Mouse (Mus musculus) liver, embryonic 15.5 days (tissue): Measurements from ENCODE around the gene Nufip2. TPM values are rescaled to one million over a fixed set of nuclear protein-coding genes. Genes with fewer than 3 reads are reported as not detected.

Experiments
- ATAC-seq: fragments of 200-750 bp; cut with Nextera tagmentation; 2 replicates; pipeline ENCODE4 v1.8.0; 2017; ENCODE audit warnings: moderate number of reproducible peaks, mild to moderate bottlenecking, moderate library complexity; ENCODE audit not compliant: insufficient read depth
- H3K27ac ChIP-seq: fragments of 300-500 bp; sonication (generic); replicated peaks from 2 replicates; pipeline ENCODE4 v1.5.1; 2015; ENCODE audit warnings: mild to moderate bottlenecking, inconsistent platforms
- H3K27me3 ChIP-seq: fragments of 300-500 bp; sonication (generic); 2 replicates; pipeline ENCODE4 v1.6.1; 2015; ENCODE audit warnings: mild to moderate bottlenecking, inconsistent platforms
- H3K36me3 ChIP-seq: fragments of 300-500 bp; sonication (generic); replicated peaks from 2 replicates; pipeline ENCODE4 v1.6.1; 2015; ENCODE audit warnings: moderate library complexity, mild to moderate bottlenecking, inconsistent platforms
- H3K4me1 ChIP-seq: fragments of 300-500 bp; sonication (generic); replicated peaks from 2 replicates; pipeline ENCODE4 v1.6.1; 2015; ENCODE audit warnings: inconsistent platforms
- H3K4me2 ChIP-seq: fragments of 300-500 bp; sonication (generic); 2 replicates; pipeline ENCODE4 v1.6.1; 2015; ENCODE audit warnings: moderate library complexity, mild to moderate bottlenecking, inconsistent platforms
- H3K4me3 ChIP-seq: fragments of 300-500 bp; sonication (generic); replicated peaks from 2 replicates; pipeline ENCODE4 v1.5.1; 2015; ENCODE audit warnings: mild to moderate bottlenecking, inconsistent platforms
- H3K9ac ChIP-seq: fragments of 300-500 bp; sonication (generic); 2 replicates; pipeline ENCODE4 v1.6.1; 2015; ENCODE audit warnings: moderate library complexity, mild to moderate bottlenecking, inconsistent platforms
- H3K9me3 ChIP-seq: fragments of 300-500 bp; sonication (generic); replicated peaks from 2 replicates; pipeline ENCODE4 v1.6.1; 2016; ENCODE audit warnings: inconsistent platforms
- WGBS: fragments of 180-500 bp; shearing (Covaris S2); methylation state at CpG from one replicate; pipeline ENCODE4 v1.1.7; 2015; ENCODE audit warnings: mixed read lengths; ENCODE audit not compliant: insufficient replicate concordance; 5-methylcytosine and 5-hydroxymethylcytosine counted together
- polyA plus RNA-seq: library from polyadenylated mRNA; unstranded; fragments of >200 nt; fragmentation: Nextera tagmentation; extraction: Ambion mirVana; gene quantifications from 2 replicates; pipeline ENCODE4 v1.2.1, GENCODE M21; 2015

Gene Nufip2
- polyA plus RNA-seq, 1 experiment from 2014 or later = 1.6 TPM

DNA sequence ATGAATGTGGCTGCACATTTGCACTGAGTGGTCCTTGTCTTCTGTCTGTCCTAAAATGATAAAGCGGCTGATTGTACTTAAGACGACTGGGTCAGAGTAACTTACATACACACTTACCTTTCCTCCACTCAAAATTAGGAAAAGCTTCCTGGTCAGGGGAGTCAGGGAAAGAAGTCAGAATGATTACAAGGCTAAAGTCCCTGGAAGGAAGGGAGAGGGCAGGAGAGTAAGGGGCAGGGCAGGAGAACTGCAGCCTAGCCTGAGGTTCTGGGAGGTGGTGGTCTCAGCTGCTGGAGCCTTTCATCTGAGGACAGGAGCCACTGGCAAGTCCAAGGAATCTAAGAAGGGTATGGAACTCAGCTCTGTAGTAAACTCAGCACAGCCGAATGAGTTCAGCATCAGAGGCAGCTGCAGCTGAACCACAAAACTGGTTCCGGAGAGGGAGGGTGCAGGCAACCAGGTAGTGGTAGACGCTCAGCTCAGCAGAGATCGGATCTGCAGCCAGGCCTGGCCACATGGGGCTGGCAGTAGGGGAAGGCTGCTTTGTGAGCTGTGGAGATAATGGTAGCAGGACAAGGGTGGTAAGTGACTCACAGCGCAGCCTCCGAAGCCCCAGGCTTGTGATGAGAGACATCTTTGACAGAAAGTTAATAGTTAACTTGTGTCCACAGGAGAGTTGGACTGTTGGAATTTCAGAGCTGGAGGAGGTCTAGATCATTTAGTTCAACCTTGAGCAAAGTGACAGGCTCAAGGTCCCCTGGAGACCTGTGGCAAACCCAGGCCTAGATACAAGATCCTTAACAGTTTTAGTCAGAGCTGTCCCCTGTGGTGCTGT, 86.1 kb downstream of the Nufip2 start:
- Histone ChIP-seq H3K27me3 (no peaks in the 10 kb centered on the region), H3K4me3 (peak overlapping the region; percentile 7; the same call in 1 of the 2 replicates), H3K9ac (peak overlapping the region; percentile 16; the same call in 1 of the 2 replicates), H3K27ac (peak overlapping the region; percentile 82), H3K36me3 (peaks cover 5% of the 10 kb centered on the region), H3K9me3 (no peaks in the 10 kb centered on the region), H3K4me2 (peak overlapping the region; percentile 53), H3K4me1 (peaks cover 79% of the 10 kb centered on the region)
- peak; percentile 83 for ATAC-seq
- WGBS = 12% methylated on average over 8 of the region's 8 CpGs

GRCm38 (mm10) chr11:77775701-77776400, 89.9 kb downstream of the Nufip2 start:
- Histone ChIP-seq H3K4me3 (no peak overlapping the region), H3K9me3 (no peaks in the 10 kb centered on the region), H3K27me3 (no peaks in the 10 kb centered on the region), H3K36me3 (peaks cover 34% of the 10 kb centered on the region), H3K9ac (no peak overlapping the region), H3K4me1 (peaks cover 70% of the 10 kb centered on the region), H3K4me2 (no peak overlapping the region), H3K27ac (0 out of 2 replicates have a peak overlapping the region, but pooled peaks have one; percentile 14)
- no peak for ATAC-seq
- WGBS = 30% methylated on average over 9 of the region's 9 CpGs

GRCm38 (mm10) chr11:77777436-77777835, 91.5 kb downstream of the Nufip2 start:
- Histone ChIP-seq H3K4me3 (no peak overlapping the region), H3K36me3 (peaks cover 42% of the 10 kb centered on the region), H3K9ac (no peak overlapping the region), H3K9me3 (no peaks in the 10 kb centered on the region), H3K27ac (no peak overlapping the region), H3K4me1 (peaks cover 70% of the 10 kb centered on the region), H3K27me3 (no peaks in the 10 kb centered on the region), H3K4me2 (no peak overlapping the region)
- no peak for ATAC-seq
- 88% methylated on average over 17 of the region's 17 CpGs for WGBS

DNA sequence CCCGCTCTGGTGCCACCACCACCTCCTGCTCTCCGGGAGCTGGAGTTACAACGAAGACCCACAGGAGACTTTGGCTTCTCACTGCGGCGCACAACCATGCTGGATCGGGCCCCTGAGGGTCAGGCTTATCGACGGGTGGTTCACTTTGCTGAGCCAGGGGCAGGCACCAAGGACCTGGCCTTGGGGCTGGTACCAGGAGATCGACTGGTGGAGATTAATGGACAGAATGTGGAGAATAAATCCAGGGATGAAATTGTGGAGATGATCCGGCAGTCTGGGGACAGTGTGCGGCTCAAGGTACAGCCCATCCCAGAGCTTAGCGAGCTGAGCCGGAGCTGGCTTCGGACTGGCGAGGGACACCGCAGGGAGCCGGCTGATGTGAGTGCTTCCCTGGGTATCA, 92.0 kb downstream of the Nufip2 start:
- peaks cover 70% of the 10 kb centered on the region for H3K4me1 ChIP-seq
- no peak overlapping the region for H3K4me3 ChIP-seq
- H3K27me3 ChIP-seq = no peaks in the 10 kb centered on the region
- no peak overlapping the region for H3K9ac ChIP-seq
- H3K9me3 ChIP-seq = no peaks in the 10 kb centered on the region
- no peak for ATAC-seq
- H3K4me2 ChIP-seq = no peak overlapping the region
- WGBS = 88% methylated on average over 17 of the region's 17 CpGs
- H3K36me3 ChIP-seq = peaks cover 42% of the 10 kb centered on the region
- no peak overlapping the region for H3K27ac ChIP-seq

DNA sequence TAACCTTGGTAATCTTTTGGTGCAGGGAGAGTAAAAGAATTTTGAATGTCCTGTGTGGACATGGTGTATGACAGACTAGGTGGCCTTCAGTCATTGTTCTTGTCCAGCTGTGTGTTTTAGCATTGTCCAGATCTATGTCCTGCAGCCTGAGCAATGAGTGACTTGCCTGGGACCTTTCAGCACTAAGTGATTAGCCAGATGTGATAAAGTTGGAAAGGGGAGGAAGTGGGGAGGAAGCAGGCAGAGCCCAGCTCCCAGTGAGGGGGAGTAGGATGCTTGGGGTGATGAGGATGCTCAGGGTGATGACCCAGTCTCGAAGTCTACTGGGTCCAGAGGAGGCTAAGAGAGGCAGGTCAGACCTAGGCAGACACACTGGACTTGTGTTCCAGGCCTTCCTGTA, 93.3 kb downstream of the Nufip2 start:
- 67% methylated on average over 1 of the region's 1 CpGs for WGBS
- peaks cover 42% of the 10 kb centered on the region for H3K36me3 ChIP-seq
- no peaks in the 10 kb centered on the region for H3K27me3 ChIP-seq
- H3K9ac ChIP-seq = no peak overlapping the region
- H3K9me3 ChIP-seq = no peaks in the 10 kb centered on the region
- H3K27ac ChIP-seq = no peak overlapping the region
- peaks cover 72% of the 10 kb centered on the region for H3K4me1 ChIP-seq
- ATAC-seq = no peak
- H3K4me2 ChIP-seq = no peak overlapping the region
- H3K4me3 ChIP-seq = no peak overlapping the region

GRCm38 (mm10) chr11:77781088-77781487, 95.1 kb downstream of the Nufip2 start:
- H3K4me2 ChIP-seq = no peak overlapping the region

GRCm38 (mm10) chr11:77782104-77782815, 96.3 kb downstream of the Nufip2 start:
- Histone ChIP-seq H3K9ac (no peak overlapping the region), H3K27ac (peak overlapping the region; percentile 91), H3K36me3 (peaks cover 36% of the 10 kb centered on the region), H3K9me3 (no peaks in the 10 kb centered on the region), H3K4me3 (no peak overlapping the region), H3K27me3 (no peaks in the 10 kb centered on the region), H3K4me1 (peaks cover 87% of the 10 kb centered on the region), H3K4me2 (no peak overlapping the region)
- 71% methylated on average over 7 of the region's 7 CpGs for WGBS
- ATAC-seq = no peak

More at GRCm38 (mm10) chr11:77781088-77781487, 95.1 kb downstream of the Nufip2 start:
- H3K36me3 ChIP-seq = peaks cover 42% of the 10 kb centered on the region
- peaks cover 78% of the 10 kb centered on the region for H3K4me1 ChIP-seq
- no peak for ATAC-seq
- no peak overlapping the region for H3K9ac ChIP-seq
- peak overlapping the region; percentile 54; the same call in 1 of the 2 replicates for H3K27ac ChIP-seq
- WGBS = 72% methylated on average over 7 of the region's 7 CpGs
- no peak overlapping the region for H3K4me3 ChIP-seq
- no peaks in the 10 kb centered on the region for H3K27me3 ChIP-seq
- H3K9me3 ChIP-seq = no peaks in the 10 kb centered on the region

- peak; percentile 8; the same call in 1 of the 2 replicates for ATAC-seq
- Histone ChIP-seq H3K9me3 (no peaks in the 10 kb centered on the region), H3K4me2 (peak overlapping the region; percentile 83)
Observed at GRCm38 (mm10) chr11:77783211-77783746, 97.3 kb downstream of the Nufip2 start.

DNA sequence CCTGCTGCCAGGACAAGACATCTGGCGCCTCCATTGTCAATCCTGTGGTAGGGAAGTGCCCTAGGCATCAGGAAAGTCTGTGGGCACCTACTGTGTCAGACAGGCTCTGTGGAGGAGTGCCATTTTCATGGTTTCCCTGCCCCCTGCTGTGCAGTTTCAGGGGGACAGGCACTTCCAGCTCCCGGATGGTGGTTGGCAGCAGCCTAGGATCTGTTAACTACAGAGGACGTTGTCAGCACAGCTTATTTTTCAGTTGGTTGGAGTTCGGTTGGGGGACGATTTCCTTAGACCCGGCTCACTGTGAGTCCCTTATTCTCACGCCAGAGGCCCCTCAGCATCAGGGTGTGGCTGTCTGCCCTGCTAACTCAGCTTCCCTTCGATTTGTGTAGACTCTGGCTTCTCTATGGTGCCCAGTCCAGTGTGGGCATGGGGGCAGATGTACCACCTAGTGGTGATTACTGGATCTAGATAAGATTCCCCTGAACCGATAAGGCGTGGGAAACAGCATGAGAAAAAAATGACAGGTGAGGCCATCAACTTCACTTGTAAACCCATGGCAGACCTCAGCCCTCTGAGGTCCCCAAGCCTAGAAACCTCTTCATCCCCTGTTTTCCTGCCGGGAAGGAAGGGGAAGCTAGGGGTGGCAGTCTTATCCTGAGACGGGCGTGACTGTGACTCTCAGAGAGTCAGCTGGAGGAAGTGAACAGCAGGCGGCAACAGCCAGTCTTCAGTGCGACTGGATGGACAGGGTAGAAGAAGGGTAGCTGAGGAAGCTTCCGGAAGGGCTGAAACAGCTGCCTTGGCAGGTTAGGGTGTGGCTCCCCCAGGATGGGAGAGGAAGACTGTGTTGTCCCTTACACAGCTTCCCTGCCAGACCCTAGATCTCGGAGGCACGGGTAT, 98.0 kb downstream of the Nufip2 start:
- peak overlapping the region; percentile 83 for H3K4me2 ChIP-seq
- H3K9me3 ChIP-seq = no peaks in the 10 kb centered on the region
- peaks cover 18% of the 10 kb centered on the region; the same call in 1 of the 2 replicates for H3K36me3 ChIP-seq
- peak overlapping the region; percentile 50 for H3K9ac ChIP-seq
- H3K4me1 ChIP-seq = peaks cover 93% of the 10 kb centered on the region
- peak overlapping the region; percentile 91 for H3K27ac ChIP-seq
- no peaks in the 10 kb centered on the region for H3K27me3 ChIP-seq
- 11% methylated on average over 18 of the region's 18 CpGs for WGBS
- peak; percentile 66 for ATAC-seq
- H3K4me3 ChIP-seq = peak overlapping the region; percentile 47

More at GRCm38 (mm10) chr11:77783211-77783746, 97.3 kb downstream of the Nufip2 start:
- Histone ChIP-seq H3K9ac (peak overlapping the region; percentile 50), H3K4me1 (peaks cover 92% of the 10 kb centered on the region), H3K27ac (peak overlapping the region; percentile 91), H3K27me3 (no peaks in the 10 kb centered on the region), H3K4me3 (peak overlapping the region; percentile 47; the same call in 1 of the 2 replicates), H3K36me3 (peaks cover 26% of the 10 kb centered on the region)
- 41% methylated on average over 10 of the region's 10 CpGs for WGBS

DNA sequence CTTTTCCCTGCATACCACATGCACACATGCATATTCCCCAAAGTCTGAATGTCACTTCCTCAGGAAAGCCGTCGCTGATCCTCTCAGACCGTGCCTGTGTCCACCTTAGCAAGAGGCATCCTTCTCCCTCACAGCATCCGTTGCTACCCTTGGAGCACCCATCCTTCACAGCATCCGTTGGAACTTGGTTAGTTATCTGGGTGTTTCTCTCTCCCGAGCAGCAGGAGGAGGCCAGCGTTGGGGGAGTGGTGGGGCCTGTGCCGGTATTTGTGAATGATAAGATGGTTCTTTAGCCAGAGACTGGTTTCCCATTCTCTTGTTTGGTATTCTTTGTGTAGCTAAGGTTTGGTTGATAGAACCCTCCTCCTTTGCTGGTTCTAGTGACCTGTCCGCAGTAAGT, 98.9 kb downstream of the Nufip2 start:
- no peaks in the 10 kb centered on the region for H3K9me3 ChIP-seq
- H3K27me3 ChIP-seq = no peaks in the 10 kb centered on the region
- H3K4me1 ChIP-seq = peaks cover 92% of the 10 kb centered on the region
- peak overlapping the region; percentile 91 for H3K27ac ChIP-seq
- peak; percentile 79 for ATAC-seq
- peak overlapping the region; percentile 50 for H3K9ac ChIP-seq
- H3K4me3 ChIP-seq = peak overlapping the region; percentile 47
- H3K36me3 ChIP-seq = peaks cover 14% of the 10 kb centered on the region; the same call in 1 of the 2 replicates
- WGBS = 20% methylated on average over 9 of the region's 9 CpGs
- peak overlapping the region; percentile 83 for H3K4me2 ChIP-seq
